Mouse (Mus musculus): ENCODE measurements at regions not wholly inside any gene's neighbourhood (a gene's known extent, or its start where the extent isn't known, plus 50 kb on each side); places are given as distances from the start of the nearest gene placed in this dataset.

GRCm38 (mm10) chr9:83265736-83266135 lies 119.3 kb upstream of the Hmgn3 start:
- DNase-seq: no peak

- DNase-seq: no peak
These were observed 113.0 kb upstream of the Hmgn3 start for GRCm38 (mm10) chr9:83259511-83259910.

- peak in 1 of 2 experiments; percentile 12 for DNase-seq
These were observed 112.5 kb upstream of the Hmgn3 start for GRCm38 (mm10) chr9:83258986-83259385.

- DNase-seq: no peak
These were observed 112.0 kb upstream of the Hmgn3 start for GRCm38 (mm10) chr9:83258476-83258875.

GRCm38 (mm10) chr9:83254356-83254755 lies 107.9 kb upstream of the Hmgn3 start:
- DNase-seq: no peak

GRCm38 (mm10) chr9:83253789-83254188 lies 107.3 kb upstream of the Hmgn3 start:
- no peak for DNase-seq

GRCm38 (mm10) chr9:83251793-83252192 lies 105.3 kb upstream of the Hmgn3 start:
- DNase-seq: no peak

- DNase-seq: no peak
These were observed 103.4 kb upstream of the Hmgn3 start for GRCm38 (mm10) chr9:83249871-83250270.

- DNase-seq: no peak
These were observed 101.8 kb upstream of the Hmgn3 start for GRCm38 (mm10) chr9:83248164-83248730.

- DNase-seq: no peak
These were observed 100.7 kb upstream of the Hmgn3 start for GRCm38 (mm10) chr9:83247066-83247668.

- DNase-seq: no peak
These were observed 94.6 kb upstream of the Hmgn3 start for GRCm38 (mm10) chr9:83241119-83241518.

- DNase-seq: no peak
These were observed 92.6 kb upstream of the Hmgn3 start for GRCm38 (mm10) chr9:83239097-83239496.

GRCm38 (mm10) chr9:83221866-83222265 lies 75.4 kb upstream of the Hmgn3 start:
- no peak for DNase-seq

GRCm38 (mm10) chr9:83202583-83202982 lies 56.1 kb upstream of the Hmgn3 start:
- no peak for DNase-seq

GRCm38 (mm10) chr9:83199771-83200170 lies 53.3 kb upstream of the Hmgn3 start:
- DNase-seq: no peak

GRCm38 (mm10) chr9:83199176-83199575 lies 52.7 kb upstream of the Hmgn3 start:
- no peak for DNase-seq

- no peak for DNase-seq
These were observed 50.5 kb upstream of the Hmgn3 start for GRCm38 (mm10) chr9:83197013-83197412.
